Mouse (Mus musculus) neutrophil, adult 5-6 weeks (primary cell): ENCODE data around the gene Stx8. TPM values are rescaled to one million over a fixed set of nuclear protein-coding genes. Genes with fewer than 3 reads are reported as not detected.

Experiments
- ATAC-seq: fragments of 151-379, 151-347 bp; 2 replicates; pipeline ENCODE4 v1.8.0; 2017; ENCODE audit warnings: mild to moderate bottlenecking, moderate TSS enrichment; ENCODE audit not compliant: insufficient number of reproducible peaks, poor library complexity, low FRiP score, severe bottlenecking; ENCODE audit errors: extremely low read depth
- total RNA-seq: library from RNA; stranded (forward); fragments of 200-1000 nt; gene quantifications from 2 replicates; pipeline ENCODE4 v1.2.3, GENCODE M21; 2017

Gene Stx8
- 35.2 and 43.9 TPM in 2 replicates for total RNA-seq

- peak; percentile 90 for ATAC-seq
Observed at GRCm38 (mm10) chr11:67965905-67966878, at the start of gene Stx8. Stx8 (plus strand) TSS chr11:67966193.

- ATAC-seq: no peak
Observed at GRCm38 (mm10) chr11:67917126-67917525, 48.9 kb upstream of the Stx8 start.

GRCm38 (mm10) chr11:67919593-67919992 lies 46.4 kb upstream of the Stx8 start:
- no peak for ATAC-seq

- no peak for ATAC-seq
Observed at GRCm38 (mm10) chr11:67920226-67920960, 45.6 kb upstream of the Stx8 start.

GRCm38 (mm10) chr11:67921091-67921826 lies 44.7 kb upstream of the Stx8 start:
- ATAC-seq: no peak

GRCm38 (mm10) chr11:67921827-67922754 lies 43.9 kb upstream of the Stx8 start, which contains the start of gene Usp43:
Usp43 (minus strand) TSS chr11:67922153.
- no peak for ATAC-seq

- no peak for ATAC-seq
Observed at GRCm38 (mm10) chr11:67922755-67923125, 43.3 kb upstream of the Stx8 start.

- no peak for ATAC-seq
Observed at GRCm38 (mm10) chr11:67923720-67924119, 42.3 kb upstream of the Stx8 start.

GRCm38 (mm10) chr11:67925000-67925399 lies 41.0 kb upstream of the Stx8 start:
- no peak for ATAC-seq

- ATAC-seq: no peak
Observed at GRCm38 (mm10) chr11:67926348-67927055, 39.5 kb upstream of the Stx8 start.

GRCm38 (mm10) chr11:67932156-67932555 lies 33.8 kb upstream of the Stx8 start:
- ATAC-seq: no peak

GRCm38 (mm10) chr11:67948229-67948628 lies 17.8 kb upstream of the Stx8 start:
- ATAC-seq: no peak

GRCm38 (mm10) chr11:67949475-67949874 lies 16.5 kb upstream of the Stx8 start:
- no peak for ATAC-seq

- no peak for ATAC-seq
Observed at GRCm38 (mm10) chr11:67953604-67954003, 12.4 kb upstream of the Stx8 start.

GRCm38 (mm10) chr11:67954413-67954812 lies 11.6 kb upstream of the Stx8 start:
- no peak for ATAC-seq

GRCm38 (mm10) chr11:67964110-67964509 lies 1.9 kb upstream of the Stx8 start:
- ATAC-seq: no peak

- ATAC-seq: peak; percentile 18; the same call in 1 of the 2 replicates
Observed at GRCm38 (mm10) chr11:67965242-67965883, 630 bp upstream of the Stx8 start, which contains the start of gene Cfap52. Cfap52 (minus strand) TSS chr11:67965651.
